Mouse (Mus musculus): ENCODE measurements around the gene Olfr140.

Gene Olfr140

GRCm38 (mm10) chr2:90063494-90063893 lies at the start of gene Olfr140:
TSS of gene Olfr140 (minus strand) at chr2:90063594.
- no peak for DNase-seq (ENCODE audit: low spot score)

DNA sequence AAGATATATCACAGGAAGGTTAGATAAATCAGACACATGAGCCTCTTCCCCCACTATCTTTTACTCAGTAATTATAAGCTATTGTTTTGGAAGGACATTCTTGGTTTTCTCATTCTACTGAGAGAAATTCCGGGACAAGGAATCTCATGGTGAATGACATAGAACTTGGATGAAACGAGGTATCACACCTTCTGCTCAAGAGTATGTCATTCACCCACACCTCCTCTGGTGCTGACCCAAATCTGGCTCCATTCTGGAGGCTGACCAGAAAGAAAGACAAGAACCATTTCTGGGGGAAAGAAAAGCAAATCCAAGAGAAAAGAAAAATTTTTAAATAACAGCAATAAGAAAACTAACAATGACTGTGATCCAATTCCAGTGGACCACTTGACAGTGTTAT lies 6.7 kb upstream of the Olfr140 start:
- no peak for DNase-seq (ENCODE audit: low spot score)

DNA sequence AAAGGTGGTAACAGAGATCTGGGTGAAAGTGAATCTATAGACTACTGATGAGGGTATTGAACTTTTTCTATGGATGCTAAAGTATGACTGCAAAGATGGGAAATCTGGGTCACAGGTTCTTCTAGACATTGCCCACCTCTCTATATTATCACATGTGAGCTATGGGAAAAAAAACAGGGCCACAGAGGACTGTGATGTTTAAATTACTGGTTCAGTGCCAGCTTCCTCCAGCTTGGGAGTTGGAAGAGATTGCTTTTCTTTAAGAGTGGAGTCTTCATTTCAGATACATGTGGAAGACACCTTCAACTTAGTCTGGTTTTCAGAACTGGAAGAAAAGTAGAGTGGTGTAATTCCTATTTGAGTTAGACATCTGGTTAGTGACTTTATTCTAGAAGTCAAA lies 28.4 kb downstream of the Olfr140 start, which contains the start of gene Olfr1265:
Gene Olfr1265 (plus strand): TSS at position 301 of the 400 bp plus-strand sequence.
- DNase-seq (ENCODE audit: low spot score) = no peak

DNA sequence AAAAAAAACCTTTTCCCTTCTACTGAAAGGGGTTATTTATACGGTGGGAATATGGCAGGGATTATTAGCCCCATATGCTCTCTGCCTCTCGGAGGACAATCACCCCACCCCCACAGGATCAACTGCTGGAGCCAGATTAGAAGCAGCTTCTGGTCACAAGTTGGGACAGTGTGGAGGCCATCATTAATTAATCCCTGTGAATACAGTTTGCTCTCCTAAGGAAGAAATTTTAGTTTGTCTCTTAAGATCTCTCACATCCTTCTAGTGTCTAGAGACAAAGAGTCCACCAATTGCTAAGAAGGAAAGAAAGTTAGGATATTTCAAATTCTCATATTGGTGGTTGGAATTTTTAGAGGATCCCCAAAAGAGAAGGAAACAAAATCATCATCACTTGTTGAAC lies 37.9 kb downstream of the Olfr140 start, which contains the start of gene Olfr1264:
Gene Olfr1264 (minus strand): TSS at position 101 of the 400 bp plus-strand sequence.
- no peak for DNase-seq (ENCODE audit: low spot score)

GRCm38 (mm10) chr2:90011831-90012230 lies 51.6 kb downstream of the Olfr140 start, which contains the start of gene Olfr1263:
TSS of gene Olfr1263 (plus strand) at chr2:90012131.
- no peak for DNase-seq (ENCODE audit: low spot score)

DNA sequence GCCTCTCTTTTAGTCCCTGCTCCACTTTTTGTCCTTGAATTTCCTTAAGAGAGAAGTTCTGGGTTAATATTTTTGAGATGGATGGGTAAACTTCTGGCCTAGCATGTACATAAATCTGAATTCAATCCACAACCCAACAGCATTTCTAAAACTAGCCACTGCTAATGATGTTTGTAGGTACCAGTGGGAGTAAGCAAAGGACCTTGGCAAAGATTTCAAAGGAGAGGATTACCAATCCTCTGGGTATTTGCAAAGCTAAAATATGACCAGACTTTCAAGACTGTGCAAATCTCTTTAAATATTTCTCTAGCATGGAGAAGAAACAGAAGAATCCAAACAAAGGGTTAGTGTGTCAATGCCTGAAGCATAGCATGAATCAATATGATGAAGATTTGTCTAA lies 63.5 kb downstream of the Olfr140 start, which contains the start of gene Olfr1262:
Gene Olfr1262 (plus strand): TSS at position 301 of the 400 bp plus-strand sequence.
- DNase-seq (ENCODE audit: low spot score) = no peak

Measured in testis, postnatal 14 days (tissue).